Comparison of ENCODE assay signal across 17 mouse cellular contexts in the genomic region with DNA sequence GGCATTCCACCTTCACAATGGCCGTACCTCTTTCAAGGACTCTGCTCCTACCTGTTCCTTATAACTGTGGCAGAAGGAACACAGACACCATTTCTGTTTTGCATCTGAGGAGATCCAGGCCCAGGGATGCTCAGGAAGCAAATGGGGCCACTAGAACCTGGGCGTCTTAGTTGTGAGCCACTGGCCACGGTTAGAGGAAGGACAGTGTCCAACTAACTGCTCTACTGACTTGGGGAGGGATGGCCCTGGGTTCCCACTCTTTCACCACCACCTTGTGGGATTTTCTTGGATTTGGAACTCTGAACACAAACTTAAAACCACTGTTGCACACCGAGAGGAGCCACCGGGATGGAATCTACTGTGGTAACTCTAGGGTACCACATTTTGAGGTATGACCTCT.
"Had no signal": no experiment of that assay in that cellular context is flagged by ENCODE, and none has a peak within 500 bp of the region (broad histone marks: within the 10 kb centered on the region; RNA-seq: fewer than 3 reads in every experiment).

No protein-coding gene starts in this region.

- DNase-seq: retina, postnatal 1 day; right cerebral cortex, adult 18-20 months; right cerebral cortex, postnatal 14 days; right cerebral cortex, postnatal 25 days; right cerebral cortex, postnatal 4 days; spleen, adult 18-20 months; thymus, adult 18-20 months; thymus, adult 2 months; thymus, postnatal 14 days; thymus, postnatal 25 days; thymus, postnatal 36 days; thymus, postnatal 4 days had no signal

- H3K9me3 ChIP-seq: neural tube, embryonic 12.5 days; neural tube, embryonic 13.5 days; neural tube, embryonic 15.5 days; stomach, embryonic 15.5 days had no signal

- H3K9ac ChIP-seq: neural tube, embryonic 12.5 days; neural tube, embryonic 13.5 days; neural tube, embryonic 15.5 days; stomach, embryonic 15.5 days had no signal

- H3K4me2 ChIP-seq: neural tube, embryonic 12.5 days; neural tube, embryonic 13.5 days; neural tube, embryonic 15.5 days; stomach, embryonic 15.5 days had no signal

- H3K27me3 ChIP-seq: neural tube, embryonic 12.5 days; neural tube, embryonic 13.5 days; neural tube, embryonic 15.5 days; stomach, embryonic 15.5 days had no signal

- H3K27ac ChIP-seq: neural tube, embryonic 12.5 days; neural tube, embryonic 13.5 days; neural tube, embryonic 15.5 days; stomach, embryonic 15.5 days; stomach, postnatal 0 days had no signal

- H3K4me1 ChIP-seq: neural tube, embryonic 12.5 days; neural tube, embryonic 13.5 days; neural tube, embryonic 15.5 days; stomach, embryonic 15.5 days had no signal

- H3K4me3 ChIP-seq: neural tube, embryonic 12.5 days; neural tube, embryonic 13.5 days; neural tube, embryonic 15.5 days; stomach, embryonic 15.5 days had no signal
